Mouse (Mus musculus): ENCODE data around the gene Camta1.

DNA sequence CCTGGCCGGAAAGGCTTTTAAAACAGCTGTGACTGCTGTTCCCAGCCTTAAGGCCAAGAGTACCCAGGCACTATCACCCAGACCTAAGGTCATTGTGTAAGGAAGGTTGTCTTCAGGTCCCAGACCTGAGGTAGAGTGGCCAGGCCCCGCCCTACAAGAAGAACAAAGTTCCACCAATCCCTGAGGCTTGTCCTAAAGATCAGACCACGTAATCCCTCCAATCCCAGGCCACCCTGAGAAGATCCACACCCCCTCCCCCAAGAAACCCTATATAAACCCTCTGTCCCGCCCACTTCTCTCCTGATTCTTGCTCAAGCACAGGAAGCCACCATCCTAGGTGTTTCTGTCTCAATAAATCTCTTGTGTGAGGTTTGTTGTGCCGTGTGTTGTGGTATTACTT, 981.3 kb downstream of the Camta1 start:
- TF ChIP-seq CTCF (IDR thresholded peaks at IDR 0.05; ENCODE audit: low read depth) (no peak), EP300 (IDR thresholded peaks at IDR 0.05; ENCODE audit: low read depth) (no peak)
